9 mouse cellular contexts compared by ENCODE assay signal in the genomic region with DNA sequence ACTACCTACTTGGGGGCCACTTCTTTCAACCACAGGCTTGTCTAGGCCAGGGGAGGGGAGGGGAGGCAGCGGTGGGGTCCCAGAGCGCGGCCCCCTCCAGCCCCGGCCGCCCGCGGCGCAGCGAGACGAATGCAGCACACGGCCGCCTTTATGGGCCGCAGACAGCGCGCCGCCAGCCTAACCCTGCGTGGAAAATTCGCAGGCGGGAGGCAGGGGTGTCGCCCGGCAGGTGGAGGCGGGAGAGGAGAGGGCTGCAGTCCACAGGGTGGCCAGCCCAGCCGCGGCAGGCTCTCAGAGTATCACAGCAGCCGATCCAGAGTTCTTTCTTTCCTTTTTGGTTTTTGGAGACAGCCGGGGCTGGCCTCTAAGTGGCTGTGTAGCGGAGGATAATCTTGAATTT. TPM values are rescaled to one million over a fixed set of nuclear protein-coding genes. Genes with fewer than 3 reads are reported as not detected.
DNase-seq lines count a peak whose midpoint lies in the region; ATAC-seq and TF ChIP-seq lines count a peak whose summit lies in the region.
"Had no signal": no experiment of that assay in that cellular context is flagged by ENCODE, and none has a peak within 500 bp of the region (broad histone marks: within the 10 kb centered on the region; RNA-seq: fewer than 3 reads in every experiment).

No protein-coding gene starts in this region.

- intact Hi-C loops in left cerebral cortex, postnatal 4 days (cut with DNase I): no loop called here

- ATAC-seq in lung, embryonic 14.5 days (ENCODE audit: insufficient read depth): no peak
- ATAC-seq in forebrain, embryonic 15.5 days (replicated peaks): no peak
- ATAC-seq in limb, embryonic 14.5 days (ENCODE audit: low FRiP score, low read depth): peak; percentile 63
- no peak for ATAC-seq in stomach, embryonic 14.5 days (ENCODE audit: insufficient number of reproducible peaks, insufficient read depth, low FRiP score, low read depth)
- ATAC-seq: Patski had no signal

- H3K9me3 ChIP-seq in lung, embryonic 14.5 days (ENCODE audit: low read depth, low read length): no peaks in the 10 kb centered on the region
- no peaks in the 10 kb centered on the region for H3K9me3 ChIP-seq in forebrain, embryonic 15.5 days
- H3K9me3 ChIP-seq in limb, embryonic 14.5 days (ENCODE audit: control insufficient read depth, low read length): no peaks in the 10 kb centered on the region
- no peaks in the 10 kb centered on the region for H3K9me3 ChIP-seq in stomach, embryonic 14.5 days (ENCODE audit: control insufficient read depth, low read depth, low read length)

- peak overlapping the region; percentile 18 for H3K4me3 ChIP-seq in lung, embryonic 14.5 days (ENCODE audit: low read depth, low read length)
- H3K4me3 ChIP-seq in forebrain, embryonic 15.5 days: peak overlapping the region; percentile 21; the same call in 1 of the 2 replicates
- 0 out of 2 replicates have a peak overlapping the region, but pooled peaks have one; percentile 7 for H3K4me3 ChIP-seq in limb, embryonic 14.5 days (replicated peaks; ENCODE audit: low read length)
- peak overlapping the region; percentile 5; the same call in 1 of the 2 replicates for H3K4me3 ChIP-seq in stomach, embryonic 14.5 days (ENCODE audit: low read depth, low read length)

- H3K27me3 ChIP-seq in lung, embryonic 14.5 days (ENCODE audit: insufficient read depth, low read length): no peaks in the 10 kb centered on the region
- peaks cover 9% of the 10 kb centered on the region; the same call in 1 of the 2 replicates for H3K27me3 ChIP-seq in forebrain, embryonic 15.5 days
- H3K27me3 ChIP-seq in limb, embryonic 14.5 days (ENCODE audit: control insufficient read depth, insufficient read depth, low read length): no peaks in the 10 kb centered on the region
- H3K27me3 ChIP-seq in stomach, embryonic 14.5 days (ENCODE audit: control insufficient read depth, insufficient read depth, low read length): no peaks in the 10 kb centered on the region
- H3K27me3 ChIP-seq: Patski had no signal

- peak; percentile 30 for DNase-seq in lung, embryonic 14.5 days
- no peak for DNase-seq in lung, postnatal 14 days
- no peak for DNase-seq in limb, embryonic 14.5 days (ENCODE audit: low spot score)
- no peak for DNase-seq in right cerebral cortex, adult 18-20 months
- DNase-seq in left cerebral cortex, postnatal 4 days: no peak
- DNase-seq: right cerebral cortex, postnatal 25 days had no signal

- 13% methylated on average over 27 of the region's 27 CpGs for WGBS in lung, embryonic 14.5 days
- 22% methylated on average over 27 of the region's 27 CpGs for WGBS in forebrain, embryonic 15.5 days
- 9% methylated on average over 23 of the region's 27 CpGs for WGBS in limb, embryonic 14.5 days
- 16% methylated on average over 19 of the region's 27 CpGs for WGBS in stomach, embryonic 14.5 days

- H3K27ac ChIP-seq in lung, embryonic 14.5 days (ENCODE audit: low read depth): peak overlapping the region; percentile 50; the same call in 1 of the 2 replicates
- no peak overlapping the region for H3K27ac ChIP-seq in forebrain, embryonic 15.5 days (replicated peaks)
- peak overlapping the region; percentile 78 for H3K27ac ChIP-seq in limb, embryonic 14.5 days (replicated peaks; ENCODE audit: low read depth, low read length)
- no peak overlapping the region for H3K27ac ChIP-seq in stomach, embryonic 14.5 days (ENCODE audit: low read length)

- H3K4me2 ChIP-seq in lung, embryonic 14.5 days: peak overlapping the region; percentile 54
- peak overlapping the region; percentile 41 for H3K4me2 ChIP-seq in forebrain, embryonic 15.5 days (replicated peaks)
- peak overlapping the region; percentile 41 for H3K4me2 ChIP-seq in limb, embryonic 14.5 days (replicated peaks; ENCODE audit: low read depth, low read length, severe bottlenecking)
- peak overlapping the region; percentile 36 for H3K4me2 ChIP-seq in stomach, embryonic 14.5 days (replicated peaks; ENCODE audit: low read depth, low read length)

- no peaks in the 10 kb centered on the region for H3K36me3 ChIP-seq in lung, embryonic 14.5 days (ENCODE audit: insufficient read depth)
- H3K36me3 ChIP-seq in forebrain, embryonic 15.5 days: no peaks in the 10 kb centered on the region
- no peaks in the 10 kb centered on the region for H3K36me3 ChIP-seq in limb, embryonic 14.5 days (ENCODE audit: control insufficient read depth, insufficient read depth, low read length)
- H3K36me3 ChIP-seq in stomach, embryonic 14.5 days (ENCODE audit: control insufficient read depth, insufficient read depth, low read length): no peaks in the 10 kb centered on the region

- peaks cover 27% of the 10 kb centered on the region for H3K4me1 ChIP-seq in lung, embryonic 14.5 days (ENCODE audit: insufficient read depth)
- peaks cover 19% of the 10 kb centered on the region; the same call in 1 of the 2 replicates for H3K4me1 ChIP-seq in forebrain, embryonic 15.5 days
- H3K4me1 ChIP-seq in limb, embryonic 14.5 days (ENCODE audit: control insufficient read depth, insufficient read depth, low read length): peaks cover 53% of the 10 kb centered on the region
- H3K4me1 ChIP-seq in stomach, embryonic 14.5 days (ENCODE audit: control insufficient read depth, insufficient read depth, low read length): peaks cover 19% of the 10 kb centered on the region

- no peak for TF ChIP-seq POLR2A in limb, embryonic 14.5 days (IDR thresholded peaks at IDR 0.05; ENCODE audit: borderline replicate concordance, extremely low read depth, insufficient read depth, insufficient read length)

- no peak for TF ChIP-seq CTCF in lung, embryonic 14.5 days (IDR thresholded peaks at IDR 0.05; ENCODE audit: low read depth)

- H3K9ac ChIP-seq in lung, embryonic 14.5 days: peak overlapping the region; percentile 52
- H3K9ac ChIP-seq in forebrain, embryonic 15.5 days (replicated peaks): 0 out of 2 replicates have a peak overlapping the region, but pooled peaks have one; percentile 26
- H3K9ac ChIP-seq in limb, embryonic 14.5 days (ENCODE audit: low read depth, low read length, severe bottlenecking): peak overlapping the region; percentile 50
- no peak overlapping the region for H3K9ac ChIP-seq in stomach, embryonic 14.5 days (replicated peaks; ENCODE audit: low read depth, low read length)

RNA-seq across cellular contexts. Expression of gene Snai1, which starts 21.4 kb away (rescaled TPM):
- polyA plus RNA-seq in lung, embryonic 14.5 days (2014; fragmentation: Nextera tagmentation; extraction: Ambion mirVana): 152 and 162 TPM in 2 replicates
- 2.1 and 2.7 TPM in 2 replicates for polyA plus RNA-seq in forebrain, embryonic 15.5 days (2015; fragmentation: Nextera tagmentation; extraction: Ambion mirVana)
- 123 and 187 TPM in 2 replicates for polyA plus RNA-seq in limb, embryonic 14.5 days (2012; rRNA removed)
- 67.9 and 69.1 TPM in 2 replicates for polyA plus RNA-seq in limb, embryonic 14.5 days (2014; fragmentation: Nextera tagmentation; extraction: Ambion mirVana)
- 11.6 and 12.9 TPM in 2 replicates for polyA plus RNA-seq in stomach, embryonic 14.5 days (2014; fragmentation: Nextera tagmentation; extraction: Ambion mirVana)
- total RNA-seq in left cerebral cortex, postnatal 4 days (2021): 1 to 10 TPM; 1.1 to 1.3 TPM

Comparison
In these comparisons a context has a peak if more than half of its experiments do, and no peak if none do; other contexts are left out.
1. H3K27ac ChIP-seq: peak in lung, embryonic 14.5 days (single experiment) and limb, embryonic 14.5 days (single experiment); none in forebrain, embryonic 15.5 days (single experiment) and stomach, embryonic 14.5 days (single experiment).
2. Peak in every context shown above with its lines, with median percentiles within 50 percentile points of each other: H3K4me2 ChIP-seq and H3K4me3 ChIP-seq.